Mouse (Mus musculus) spleen, adult 2 months (tissue): ENCODE results near the gene Tmsb10.

ENCODE experiments used
- CTCF ChIP-seq: fragments of 200-500 bp; IDR thresholded peaks from 2 replicates; pipeline ENCODE4 v1.5.1; 2011; ENCODE audit warnings: mild to moderate bottlenecking, inconsistent platforms; ENCODE audit not compliant: insufficient read depth, insufficient read length, insufficient replicate concordance; ENCODE audit errors: extremely low read depth
- POLR2A ChIP-seq: fragments of 200-500 bp; IDR thresholded peaks from 2 replicates; pipeline ENCODE4 v1.6.1; 2011; ENCODE audit warnings: low read depth, low read length, inconsistent platforms

- TF ChIP-seq CTCF: no peak
- TF ChIP-seq POLR2A: no peak
Measured at GRCm38 (mm10) chr6:72949161-72949756, 9.3 kb downstream of the Tmsb10 start.
